Mouse (Mus musculus) right cerebral cortex, postnatal 25 days (tissue): ENCODE measurements around the gene BC067074.

Source experiments
- DNase-seq: peaks from one replicate; pipeline ENCODE4 v3.0.0; 2022

Gene BC067074

DNA sequence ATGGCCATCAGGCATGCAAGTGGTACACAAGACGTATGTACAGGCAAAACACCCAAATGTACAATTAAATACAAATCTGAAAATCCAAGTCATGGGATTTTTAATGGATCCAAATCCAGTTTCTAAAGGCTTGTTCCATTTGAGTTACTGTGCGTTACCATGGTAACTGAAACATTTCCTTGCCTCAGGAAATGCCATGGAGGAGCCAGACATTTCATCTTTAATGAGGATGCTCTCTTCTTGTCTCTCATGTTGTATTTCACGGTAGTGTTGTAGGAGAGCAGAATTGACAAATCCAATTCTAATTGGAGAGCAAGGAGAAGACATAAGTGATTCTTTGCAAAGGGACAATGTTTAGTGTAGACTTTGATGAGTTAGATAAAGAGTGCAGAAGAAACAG is 31.3 kb downstream of the BC067074 start:
- DNase-seq = no peak

DNA sequence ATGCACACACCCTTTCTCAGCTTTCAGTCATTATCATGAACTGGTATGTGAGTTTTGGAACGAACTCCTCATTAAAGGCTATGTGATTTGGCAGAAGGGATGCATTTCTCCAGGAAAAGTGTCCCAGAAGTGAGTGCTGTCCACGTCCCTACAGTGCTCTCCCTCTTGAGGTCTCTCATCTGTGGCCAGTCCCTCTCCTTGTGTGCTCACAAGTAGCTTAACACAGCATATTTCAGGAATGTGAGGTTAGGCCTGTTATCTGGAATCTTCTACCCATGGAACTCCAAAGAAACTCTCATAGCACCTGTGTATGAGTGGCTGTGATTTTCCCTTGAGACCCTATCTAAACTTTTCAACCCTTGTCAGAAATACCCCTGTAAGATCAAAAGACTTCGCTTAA is 32.7 kb downstream of the BC067074 start:
- no peak for DNase-seq

DNA sequence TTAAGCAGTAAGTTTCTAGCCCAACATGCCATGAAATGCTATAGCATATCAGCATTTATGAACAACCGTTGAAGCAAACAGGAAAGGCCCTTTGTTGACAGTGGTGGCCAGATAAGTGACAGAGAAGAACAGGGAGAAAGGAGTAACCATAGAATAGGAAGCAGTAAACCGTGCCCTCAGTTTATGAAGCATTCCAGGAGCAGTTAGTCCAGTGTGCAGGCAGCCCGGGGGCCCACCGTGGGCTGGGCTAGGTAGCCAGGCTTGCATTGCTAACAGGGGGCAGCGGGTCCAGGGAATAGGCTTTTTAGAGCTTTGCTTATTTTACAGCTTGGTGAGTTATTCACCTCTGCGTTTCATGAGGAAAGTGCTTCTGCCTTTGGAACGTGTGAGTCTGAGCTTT is 39.3 kb downstream of the BC067074 start:
- DNase-seq = no peak

DNA sequence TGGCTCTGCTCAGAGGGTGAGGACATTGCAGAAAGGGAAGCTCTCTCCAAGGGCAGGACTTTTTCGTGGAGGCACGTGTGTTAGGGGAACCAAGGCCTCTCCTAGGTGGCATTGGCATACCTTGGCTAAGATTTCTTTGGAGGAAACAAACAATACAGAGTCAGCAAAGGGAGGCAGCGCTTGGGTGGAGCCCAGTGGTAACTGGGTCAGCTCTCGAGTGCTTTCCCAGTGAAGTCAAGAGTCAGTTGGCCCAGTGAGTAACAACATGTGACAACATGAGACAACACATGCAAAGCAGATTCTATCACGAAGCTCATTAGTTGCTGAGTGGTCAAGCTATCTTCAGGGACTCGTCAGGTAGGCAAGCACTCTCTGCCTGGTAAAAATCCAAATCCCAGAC is 40.4 kb downstream of the BC067074 start:
- DNase-seq = no peak

DNA sequence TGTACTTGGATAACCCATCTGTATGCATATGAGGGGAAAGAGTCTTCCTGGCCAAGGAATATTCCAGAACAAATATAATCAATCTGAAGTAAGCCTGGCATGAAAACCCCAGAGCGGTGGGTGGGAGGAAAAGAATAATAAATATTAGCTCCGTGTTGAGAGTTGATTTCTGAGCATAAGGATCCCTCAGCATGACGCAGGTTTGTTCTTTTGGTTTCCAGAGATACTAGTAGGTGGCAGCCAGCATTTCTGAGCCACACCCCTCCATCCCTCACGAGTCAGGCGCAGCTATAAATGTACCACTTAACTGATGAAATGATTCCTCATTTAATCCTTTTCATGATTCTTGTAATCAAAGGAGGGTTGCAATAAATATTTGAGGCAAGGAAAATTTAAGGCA is 41.0 kb downstream of the BC067074 start:
- no peak for DNase-seq

DNA sequence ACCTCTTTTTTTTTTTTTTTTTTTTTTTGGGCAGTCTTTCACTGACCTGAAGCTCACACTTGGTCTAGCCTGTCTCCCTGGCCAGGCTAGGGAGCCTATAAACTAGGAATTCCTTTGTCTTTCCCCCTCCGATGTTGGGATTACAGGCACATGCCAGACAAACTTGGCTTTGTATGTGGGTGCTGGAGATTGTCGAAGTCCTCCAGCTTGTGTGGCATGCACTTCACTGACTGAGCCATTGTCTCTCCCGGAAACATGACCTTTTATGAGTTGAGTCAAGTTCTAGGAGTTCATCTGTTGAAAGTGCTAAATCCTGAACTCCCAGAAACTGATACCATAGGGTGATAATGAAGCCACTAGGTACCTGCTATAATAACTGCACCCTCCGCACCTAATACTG is 41.8 kb downstream of the BC067074 start:
- DNase-seq = no peak

DNA sequence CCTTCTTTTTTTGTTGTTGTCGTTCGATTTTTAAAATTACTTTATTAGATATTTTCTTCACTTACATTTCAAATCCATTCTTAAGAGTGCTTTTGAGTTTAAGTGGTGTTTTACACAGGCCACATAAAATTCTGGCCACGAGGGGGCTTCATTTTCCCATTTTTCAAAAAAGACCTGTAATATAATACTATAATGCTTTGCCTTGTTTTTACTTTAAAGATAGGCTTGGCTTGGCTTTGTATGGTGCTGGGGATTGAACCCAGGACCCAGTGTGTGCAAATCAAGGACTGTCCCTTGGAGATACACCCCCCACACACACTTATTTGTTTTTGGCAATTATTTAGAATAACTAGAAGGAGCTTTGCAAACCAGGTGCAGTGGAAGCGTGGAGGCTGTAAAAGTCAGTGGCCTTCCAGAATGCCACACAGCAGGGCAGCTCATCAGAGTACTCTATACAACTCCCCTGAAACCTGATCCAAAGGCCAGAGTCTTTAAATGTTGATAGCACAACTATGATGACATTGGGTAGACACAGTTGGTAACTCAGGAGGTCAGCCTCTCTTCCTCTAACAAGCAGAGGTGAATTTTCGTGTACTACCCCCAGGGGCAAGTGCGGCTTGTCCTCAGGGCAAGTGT is 44.4 kb downstream of the BC067074 start:
- peak; percentile 37 for DNase-seq

DNA sequence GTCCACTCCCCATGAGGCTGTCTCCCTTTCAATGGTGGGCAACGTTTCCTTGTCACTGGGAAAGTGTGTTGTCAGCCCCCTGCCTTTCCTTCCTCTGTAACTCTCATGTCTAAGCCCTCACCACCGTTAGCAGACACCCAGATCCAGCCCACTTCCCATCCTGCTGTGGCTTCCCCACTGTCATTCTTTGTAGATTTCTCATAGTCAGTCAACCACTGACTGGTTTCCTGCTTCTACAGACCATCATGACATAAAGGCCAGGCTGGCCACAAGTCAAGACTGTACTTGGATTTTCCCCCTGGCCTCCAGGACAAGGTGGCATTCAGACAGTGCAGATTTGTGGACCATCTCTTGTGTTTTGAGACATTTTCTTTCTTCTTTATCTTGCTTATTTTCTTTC is 47.7 kb downstream of the BC067074 start:
- no peak for DNase-seq

DNA sequence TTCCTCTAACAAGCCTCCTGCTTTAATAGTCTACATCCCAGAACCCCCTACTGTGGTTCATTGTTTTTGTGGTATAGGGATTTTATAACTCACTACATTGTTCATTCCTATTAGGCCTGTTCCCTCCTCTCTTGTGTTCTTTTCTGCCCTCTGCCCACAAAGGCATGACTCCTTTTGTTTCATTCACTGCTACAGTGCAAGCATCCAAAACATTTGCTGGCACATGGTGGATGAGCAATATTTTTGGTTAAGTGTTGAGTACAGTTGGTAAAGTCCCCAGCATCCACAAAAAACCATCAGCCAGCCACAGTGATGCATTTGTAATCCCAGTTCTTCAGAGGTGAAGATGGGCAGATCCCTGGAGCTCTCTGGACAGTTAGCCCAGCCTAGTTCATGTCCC is 48.2 kb downstream of the BC067074 start:
- no peak for DNase-seq

DNA sequence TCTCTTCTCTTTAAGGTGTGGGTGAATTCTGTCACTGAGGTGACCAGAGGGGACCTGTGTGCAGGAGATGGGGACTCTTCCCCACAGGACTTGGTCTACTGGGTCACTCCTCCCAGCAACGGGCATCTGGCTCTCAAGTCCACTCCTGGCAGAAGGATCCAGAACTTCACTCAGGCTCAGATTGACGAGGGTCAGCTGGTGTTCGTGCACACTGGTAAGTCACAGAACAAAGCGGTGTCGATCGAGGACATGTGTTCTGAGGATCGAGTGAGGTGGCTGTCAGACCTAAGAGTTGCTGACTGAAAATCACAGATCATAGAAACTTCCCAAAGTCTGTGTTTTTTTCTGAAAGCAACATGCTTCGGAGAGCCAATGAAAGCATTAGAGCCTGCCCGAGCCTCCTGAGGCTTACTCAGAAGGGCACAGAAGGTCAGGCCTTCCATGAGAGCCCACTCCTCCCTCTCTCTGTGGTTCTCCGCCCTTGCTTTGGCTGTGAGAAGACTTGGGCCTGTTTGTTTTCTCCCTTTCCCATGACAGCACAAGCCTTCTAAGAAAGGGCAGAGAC is 49.5 kb downstream of the BC067074 start:
- DNase-seq = no peak

DNA sequence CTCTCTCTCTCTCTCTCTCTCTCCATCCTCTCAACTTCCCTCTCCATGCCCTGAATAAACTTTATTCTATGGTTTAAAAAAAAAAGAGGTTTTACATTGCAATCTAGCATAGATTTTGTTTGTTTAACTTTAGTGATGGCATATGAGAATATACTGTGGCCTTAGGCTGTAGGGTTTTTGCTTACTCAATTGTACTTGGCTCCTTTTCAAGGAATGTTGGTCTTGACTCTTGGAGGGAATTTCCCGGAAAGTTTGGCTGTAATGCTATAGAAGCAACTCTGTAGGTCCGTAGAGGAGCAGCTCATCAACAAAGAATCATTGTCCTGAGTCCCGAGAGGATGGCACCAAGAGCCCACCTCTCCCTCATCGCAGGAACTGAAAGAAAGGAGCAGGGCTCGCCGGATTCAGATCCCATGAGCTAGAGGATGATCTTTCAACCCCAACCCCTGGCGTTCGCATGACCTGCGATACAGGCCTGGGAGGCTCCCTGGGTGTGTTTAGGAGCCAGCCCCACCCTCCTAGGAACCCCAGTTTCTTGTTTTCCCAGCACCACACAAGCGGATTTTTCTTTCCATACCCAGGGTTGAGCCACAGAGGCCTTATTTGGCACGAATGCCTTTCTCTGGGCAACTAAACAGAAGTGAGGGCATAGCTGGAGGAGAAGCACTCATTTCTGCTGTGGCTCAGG is 57.9 kb downstream of the BC067074 start:
- DNase-seq = no peak

DNA sequence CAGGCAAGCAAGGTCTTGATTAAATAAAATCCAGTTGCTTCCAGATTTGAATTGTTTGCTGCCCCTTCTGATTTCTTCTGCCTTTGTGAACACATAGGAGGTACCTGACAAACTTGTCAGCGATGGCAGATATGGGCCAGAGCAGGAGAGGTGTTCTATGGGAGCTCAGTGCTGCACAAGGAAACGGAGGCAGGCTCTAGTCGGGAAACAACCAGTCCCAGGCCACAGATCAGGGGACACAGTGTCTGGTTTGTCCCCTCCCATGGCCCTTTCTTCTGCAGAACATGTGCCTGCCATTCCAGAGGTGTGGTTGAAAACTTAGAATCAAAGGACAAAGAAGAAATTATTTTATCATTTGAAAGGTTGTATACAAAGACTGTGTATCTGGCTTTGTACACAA is 60.6 kb downstream of the BC067074 start:
- no peak for DNase-seq

DNA sequence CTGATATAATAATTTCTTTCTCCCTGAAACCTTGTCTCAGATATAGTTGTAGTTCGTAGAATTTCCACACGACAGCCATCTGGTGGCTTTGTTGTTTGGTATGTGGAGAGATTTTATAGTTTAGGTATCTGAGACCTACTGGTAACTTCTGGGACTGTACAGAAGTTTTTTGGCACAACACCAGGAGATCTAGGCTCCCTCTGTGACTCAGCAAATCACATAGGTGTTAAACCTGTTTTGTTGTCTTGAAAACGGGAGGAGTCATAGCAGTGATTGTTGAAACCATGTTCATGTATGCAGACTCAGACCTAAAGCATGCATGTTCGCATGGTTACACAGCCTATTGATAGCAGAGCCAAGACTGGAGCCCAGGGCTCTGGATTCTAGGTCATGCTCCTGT is 61.0 kb downstream of the BC067074 start:
- no peak for DNase-seq

DNA sequence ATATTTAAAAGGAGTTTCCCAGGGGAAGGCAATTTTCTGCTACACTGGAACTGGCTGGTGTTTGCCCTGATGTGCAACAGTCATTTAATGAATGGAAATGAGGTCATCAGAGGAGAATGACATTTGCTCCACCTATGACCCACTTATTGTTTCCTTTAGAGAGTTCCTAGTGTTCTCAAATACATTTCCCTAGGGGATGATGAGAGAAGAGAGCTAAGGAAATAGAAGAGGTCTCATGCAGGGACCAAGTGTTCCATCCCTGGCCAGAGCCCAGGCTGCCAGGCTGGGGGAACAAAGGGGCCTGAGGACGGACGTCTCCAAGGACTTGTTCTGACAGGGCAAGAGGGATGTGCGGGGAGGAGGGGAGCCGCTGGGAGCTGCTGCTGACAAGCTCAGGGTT is 62.1 kb downstream of the BC067074 start:
- DNase-seq = no peak

DNA sequence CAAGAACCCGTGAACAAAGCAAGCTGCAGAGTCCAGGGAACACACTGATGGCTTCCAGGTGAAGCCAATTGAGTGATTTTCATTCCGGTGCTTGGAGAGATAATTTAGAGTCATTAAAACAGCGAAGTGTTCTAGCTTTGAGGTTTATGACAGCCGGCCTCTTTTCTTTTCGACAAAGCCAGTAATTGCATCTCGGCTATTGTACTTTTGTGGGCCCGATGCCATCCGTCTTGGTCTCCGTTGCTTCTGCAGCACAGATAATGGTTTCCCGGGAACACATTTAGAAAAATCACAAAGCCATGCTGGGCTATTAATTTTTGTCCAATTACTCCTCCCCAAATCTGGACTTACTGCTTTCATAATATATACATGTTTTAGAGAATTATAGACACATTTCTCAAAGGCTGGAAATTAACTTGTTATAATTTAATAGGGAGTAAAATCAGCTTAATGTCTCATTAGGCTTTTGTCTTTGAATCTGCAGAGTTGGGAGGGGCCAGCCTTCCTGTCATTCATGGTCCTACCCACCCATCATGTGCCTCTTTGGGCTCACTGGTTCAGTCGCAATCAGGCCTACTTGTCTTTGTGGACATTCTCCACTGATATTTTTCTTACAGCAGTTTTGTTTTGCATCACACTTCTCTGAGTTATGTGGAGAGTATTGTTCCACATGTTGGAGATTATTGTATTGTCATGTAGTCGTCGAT is 64.6 kb downstream of the BC067074 start:
- no peak for DNase-seq

DNA sequence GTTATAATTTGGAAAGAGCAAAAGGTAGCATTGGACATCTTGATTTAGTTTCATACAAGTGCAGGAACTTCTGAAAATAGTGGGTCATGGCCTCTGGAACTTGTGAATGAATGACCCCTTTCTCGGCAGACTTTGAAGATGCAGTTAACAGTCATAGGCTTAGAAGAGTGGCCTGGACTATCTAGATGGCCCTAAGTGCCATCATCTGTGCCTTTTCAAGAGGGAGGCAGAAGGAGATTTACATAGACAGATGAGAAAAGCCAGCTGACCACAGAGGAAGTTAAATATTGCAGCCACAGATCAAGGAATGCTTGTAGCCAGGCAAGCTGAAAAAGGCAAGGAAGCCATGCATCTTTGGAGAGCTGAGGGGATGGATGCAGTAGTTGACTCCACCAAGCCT is 66.7 kb downstream of the BC067074 start:
- no peak for DNase-seq

DNA sequence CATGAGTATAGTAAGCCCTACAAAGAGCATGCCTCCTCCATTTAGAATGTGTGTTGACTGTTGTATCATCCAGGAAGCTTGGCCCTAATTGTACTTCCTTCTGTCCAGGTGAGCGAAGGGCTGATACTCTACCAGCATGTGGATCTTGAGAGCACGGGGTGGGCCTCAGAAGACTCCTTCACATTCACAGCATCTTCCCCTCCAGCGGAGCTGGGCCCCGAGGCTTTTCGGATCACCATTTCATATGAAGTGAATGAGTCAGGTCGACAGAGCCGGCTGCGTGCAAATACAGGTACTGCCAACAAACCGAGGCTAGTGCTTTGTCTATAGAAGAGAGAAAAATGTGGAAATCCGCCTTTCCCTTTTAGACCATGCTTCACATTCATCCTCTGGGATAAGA is 73.0 kb downstream of the BC067074 start:
- DNase-seq = no peak

DNA sequence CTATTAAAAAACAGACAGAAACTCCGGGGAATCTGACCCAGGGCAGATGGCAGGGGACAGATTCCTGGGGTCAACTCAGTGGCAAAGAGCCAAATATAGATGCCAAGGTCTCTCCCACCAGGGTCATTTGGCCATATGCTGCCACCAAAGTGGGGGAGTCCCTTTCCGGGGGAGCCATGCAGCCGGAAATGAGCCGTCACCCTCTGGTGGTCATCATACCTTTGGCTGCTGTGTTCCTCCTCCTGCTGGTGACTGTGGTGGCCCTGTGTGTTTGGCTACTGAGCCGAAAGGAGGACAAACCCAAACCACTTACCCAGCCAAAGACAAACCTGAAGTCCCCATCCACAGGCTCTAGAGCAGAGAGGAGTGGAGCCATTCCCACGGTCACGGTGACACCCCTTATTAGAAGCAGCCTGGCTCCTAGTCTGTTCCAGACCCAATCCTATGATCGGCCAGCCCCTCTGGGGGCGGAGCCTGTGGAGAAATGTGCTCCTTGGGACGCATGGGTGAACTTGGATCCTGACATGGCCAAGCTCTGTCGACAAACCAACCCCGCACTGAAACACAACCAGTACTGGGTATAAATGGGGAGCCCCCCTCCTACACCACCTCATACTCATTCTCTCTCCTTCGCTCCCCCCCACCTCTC is 76.1 kb downstream of the BC067074 start:
- DNase-seq = no peak

DNA sequence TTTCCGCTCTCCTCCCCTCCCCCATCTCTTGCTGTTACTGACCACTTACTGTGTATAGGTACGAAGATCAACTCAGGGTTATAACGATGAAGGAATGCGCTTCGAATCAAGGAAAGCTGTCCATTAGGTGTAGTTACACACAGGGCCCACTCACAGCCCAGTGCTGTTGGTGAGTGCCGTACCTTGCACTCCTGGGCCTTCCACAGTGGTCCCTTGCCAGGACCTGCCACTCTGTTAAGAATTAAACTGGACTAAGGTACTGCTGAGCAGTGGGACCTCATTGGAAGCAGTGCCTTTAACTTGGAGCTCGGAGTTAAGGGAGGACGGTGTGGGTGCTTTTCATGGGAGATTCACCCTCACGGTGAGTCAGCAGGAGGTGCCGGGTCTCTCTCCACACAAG is 76.7 kb downstream of the BC067074 start:
- no peak for DNase-seq

DNA sequence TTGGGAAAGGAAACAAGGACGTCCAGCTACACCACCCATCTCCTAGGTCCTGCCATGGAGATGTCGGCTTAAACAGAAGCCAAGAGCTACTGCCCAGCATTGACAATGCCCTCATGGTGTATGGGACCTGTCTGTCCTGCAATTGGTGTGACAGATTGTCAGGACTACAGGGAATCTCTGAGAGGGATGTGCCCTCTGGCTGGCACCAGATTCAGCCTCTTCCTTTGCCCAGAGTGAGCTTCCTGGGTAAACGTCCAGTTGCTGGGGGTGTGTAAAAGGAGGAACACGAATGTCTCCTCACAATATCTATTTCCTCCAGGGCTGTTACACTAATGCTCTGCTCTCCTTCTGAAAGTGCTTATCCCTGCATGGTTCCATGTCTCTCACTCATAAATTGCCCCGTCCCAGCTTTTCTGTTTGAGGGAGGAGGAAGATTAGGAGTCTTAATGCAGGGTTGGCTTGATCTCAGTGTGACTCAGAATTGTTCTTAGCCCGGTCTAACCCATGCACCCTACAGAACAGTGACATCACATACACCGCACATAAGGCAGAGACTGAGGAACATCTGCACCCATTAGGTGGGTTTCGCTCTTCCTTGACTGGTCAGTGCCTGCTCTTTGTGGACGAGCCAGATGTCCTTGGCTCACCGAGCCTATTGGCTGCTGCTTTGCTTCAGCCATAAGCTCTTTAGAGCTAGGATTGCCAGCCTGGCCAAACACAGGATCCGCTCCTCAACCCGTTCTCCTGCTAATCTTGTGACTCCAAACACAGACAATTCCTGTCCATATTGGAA is 80.5 kb downstream of the BC067074 start:
- no peak for DNase-seq

DNA sequence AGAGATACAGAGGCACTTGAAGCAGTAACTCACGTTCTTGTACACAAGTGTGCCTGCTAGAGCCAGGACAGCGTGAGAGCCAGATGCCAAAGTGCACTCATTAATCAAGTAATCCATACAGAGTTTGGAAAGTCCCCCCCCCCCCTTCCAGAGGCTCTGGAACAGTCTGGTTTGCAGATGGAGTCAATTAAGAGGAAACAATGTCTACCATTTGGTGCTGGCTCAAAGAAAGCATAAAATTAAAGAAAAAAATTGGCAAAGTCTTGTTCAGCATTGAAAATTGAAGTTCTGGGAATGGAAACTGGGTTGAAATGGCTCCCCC is 81.1 kb downstream of the BC067074 start:
- DNase-seq = no peak

DNA sequence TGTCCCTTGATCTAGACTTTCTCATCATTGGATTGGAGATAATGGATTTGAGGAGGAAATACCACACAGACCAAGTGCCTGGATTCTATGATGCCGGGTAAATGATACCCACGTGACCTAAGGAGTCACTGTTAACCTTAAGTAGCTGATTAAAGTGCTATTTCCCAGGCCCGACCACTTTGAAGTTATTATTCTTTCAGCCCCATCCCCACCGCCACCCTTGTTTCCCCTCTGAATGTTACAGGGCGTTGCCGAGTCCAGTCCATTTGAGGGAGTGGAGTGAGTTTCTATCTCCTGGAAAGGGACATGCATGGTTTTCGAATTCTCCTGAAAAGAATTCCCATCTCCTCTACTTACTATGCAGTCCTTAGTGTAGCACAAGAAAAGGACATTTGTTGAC is 84.7 kb downstream of the BC067074 start:
- no peak for DNase-seq

DNA sequence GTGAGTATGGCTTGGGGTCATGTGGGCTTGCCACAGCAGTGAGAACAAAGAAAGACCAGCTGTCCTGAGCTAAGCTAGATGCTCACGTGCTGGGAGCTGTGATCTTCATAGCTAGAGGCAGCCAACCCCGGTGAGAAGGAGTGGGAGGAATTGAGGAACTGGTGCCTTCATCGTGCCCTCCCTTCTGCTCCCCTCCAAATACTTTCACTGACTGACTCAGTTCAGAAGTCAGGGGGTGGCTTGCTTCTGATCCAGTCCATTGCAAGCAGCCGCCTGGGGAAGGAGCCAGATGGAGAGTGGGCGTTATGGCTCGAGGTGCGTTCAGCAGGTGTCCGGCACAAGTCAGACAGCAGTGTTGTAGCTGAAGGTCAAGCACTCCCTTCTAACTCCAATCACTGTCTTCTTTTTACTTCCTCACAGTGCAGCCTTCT is 86.0 kb downstream of the BC067074 start:
- DNase-seq = peak; percentile 16
